Mouse (Mus musculus) CD4-positive, CD25-positive, alpha-beta regulatory T cell, adult 4 months (primary cell): Measurements from ENCODE around the gene Rogdi. TPM values are rescaled to one million over a fixed set of nuclear protein-coding genes. Genes with fewer than 3 reads are reported as not detected.

Experiments used
- ATAC-seq: one replicate; pipeline ENCODE4 v1.8.0; 2017
- polyA plus RNA-seq, 2 experiments: library from polyadenylated mRNA; unstranded; fragments of 100-300 nt; shearing (Covaris generic); gene quantifications; one replicate each; pipeline ENCODE4 v1.2.1; 2017

The Rogdi gene
- polyA plus RNA-seq, 2 experiments from 2014 or later, result 19.8 to 35.0 TPM

DNA sequence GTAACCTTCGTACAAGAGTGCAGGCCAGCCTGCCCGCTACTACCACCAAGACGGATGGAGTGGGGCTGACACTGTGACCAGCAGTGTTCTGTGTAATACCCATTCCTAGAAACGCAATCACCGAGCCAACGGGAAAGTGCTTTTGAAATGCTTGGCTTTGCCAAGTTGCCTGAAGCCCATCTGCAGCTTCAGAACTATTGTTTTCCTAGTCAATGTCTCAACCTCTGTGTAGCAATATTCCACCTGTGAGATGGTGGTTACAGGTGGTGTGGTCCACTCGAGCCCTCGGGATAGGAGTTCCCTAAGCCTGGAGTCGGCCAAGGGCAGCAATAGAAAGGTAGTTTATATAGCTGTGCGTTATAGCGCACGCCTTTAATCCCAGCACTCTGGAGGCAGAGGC lies 28.6 kb downstream of the Rogdi start:
- no peak for ATAC-seq

DNA sequence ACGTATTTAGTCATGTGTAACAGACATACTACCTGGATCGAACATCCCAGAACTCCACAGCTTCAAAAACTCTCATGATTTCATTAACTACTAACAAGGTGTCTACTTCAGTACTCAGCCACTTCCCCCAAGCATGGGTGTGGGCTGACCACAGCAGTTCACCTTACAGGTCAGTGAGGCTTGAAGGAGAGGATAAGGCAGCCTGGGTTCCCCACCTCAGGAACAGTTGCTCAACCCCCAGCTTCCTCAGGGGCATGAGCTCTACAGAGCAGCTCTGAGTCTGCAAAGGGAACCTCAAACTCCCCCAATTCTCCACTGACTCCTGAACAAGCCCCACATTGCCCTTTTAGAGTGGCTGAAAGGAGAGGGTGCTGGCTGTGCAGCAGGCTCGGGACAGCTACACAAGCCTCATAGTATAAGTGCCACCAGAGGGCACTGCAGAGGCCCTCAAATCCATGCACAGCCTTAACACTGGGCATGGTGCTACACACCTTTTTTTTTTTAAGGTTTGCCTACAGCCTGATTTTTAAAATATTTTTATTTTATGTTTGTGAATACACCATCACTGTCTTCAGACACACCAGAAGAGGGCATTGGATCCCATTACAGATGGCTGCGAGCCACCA lies 33.5 kb downstream of the Rogdi start:
- peak; percentile 58 for ATAC-seq

DNA sequence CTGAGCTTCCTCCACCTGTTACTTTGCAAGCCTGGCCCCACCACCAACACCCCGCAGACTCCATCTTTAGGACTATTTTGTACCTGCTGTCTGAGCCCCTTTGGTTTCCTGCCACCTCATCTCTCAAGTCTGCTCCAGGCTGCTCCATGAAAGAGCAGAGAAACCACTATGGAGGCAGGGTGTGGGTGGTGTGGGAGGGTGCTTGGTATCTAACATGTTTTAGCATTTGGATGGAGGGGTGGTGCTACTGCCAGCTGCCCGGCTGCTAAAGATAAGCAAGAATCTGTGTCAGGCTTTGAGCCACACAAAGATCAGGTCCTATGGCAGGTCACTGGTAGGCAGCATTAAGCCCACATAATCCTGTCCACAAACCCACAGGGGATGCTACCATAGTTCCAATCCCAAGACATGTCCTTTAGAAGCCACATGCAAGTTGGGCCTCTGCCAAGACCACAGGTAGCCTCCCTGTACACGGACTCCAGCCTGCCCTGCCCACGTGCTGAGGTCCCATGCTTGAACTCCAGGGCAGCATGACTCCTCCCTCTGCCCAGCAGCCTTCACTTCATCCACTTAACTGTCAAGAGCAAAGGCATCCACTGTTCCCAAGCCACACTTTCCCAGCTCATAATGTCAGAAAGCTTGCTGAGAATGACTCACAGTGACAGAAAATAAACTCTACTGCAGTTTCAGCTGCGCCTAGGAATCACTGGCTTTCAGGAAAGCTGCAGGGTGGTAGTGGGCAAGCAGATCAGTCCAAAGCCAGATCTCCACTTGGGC lies 34.9 kb downstream of the Rogdi start:
- no peak for ATAC-seq

DNA sequence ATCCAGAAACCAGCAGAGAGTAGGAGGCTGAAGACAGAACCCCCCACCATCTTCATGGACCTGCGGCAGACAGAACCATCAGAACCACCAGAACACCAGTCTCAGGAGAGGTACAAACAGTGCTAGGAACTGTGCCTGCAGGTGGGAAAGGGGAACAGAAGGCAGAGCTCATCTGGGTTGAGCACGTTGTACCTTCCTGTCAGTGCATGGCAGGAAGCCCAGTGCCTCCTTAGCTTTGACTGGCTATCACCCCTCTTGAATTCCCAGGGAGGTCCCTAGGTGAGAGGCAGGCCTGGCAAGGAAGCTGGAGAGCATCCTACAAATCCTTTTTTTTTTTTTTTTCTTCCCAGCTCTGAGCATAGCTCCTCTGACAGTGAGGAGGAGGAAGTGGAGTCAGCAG lies 37.2 kb downstream of the Rogdi start:
- no peak for ATAC-seq

DNA sequence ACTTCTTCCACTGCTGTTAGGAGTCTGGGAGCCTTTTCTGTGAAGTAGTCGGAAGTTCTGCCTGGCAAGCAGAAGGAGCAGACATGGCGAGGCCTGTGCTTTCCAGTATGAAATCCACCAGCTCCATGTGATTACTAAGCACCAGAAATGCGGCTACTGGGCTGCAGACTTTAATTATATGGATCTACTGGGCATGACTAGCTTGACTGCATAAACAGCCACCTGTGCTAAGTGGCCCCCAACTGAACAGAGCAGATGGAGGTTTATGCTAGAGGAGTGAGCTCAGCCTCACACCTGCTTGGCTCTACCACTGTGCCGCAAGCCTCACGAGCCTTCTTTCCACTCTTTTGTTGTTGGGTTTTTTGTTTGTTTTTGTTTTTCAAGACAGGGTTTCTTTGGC lies 38.8 kb downstream of the Rogdi start:
- no peak for ATAC-seq

DNA sequence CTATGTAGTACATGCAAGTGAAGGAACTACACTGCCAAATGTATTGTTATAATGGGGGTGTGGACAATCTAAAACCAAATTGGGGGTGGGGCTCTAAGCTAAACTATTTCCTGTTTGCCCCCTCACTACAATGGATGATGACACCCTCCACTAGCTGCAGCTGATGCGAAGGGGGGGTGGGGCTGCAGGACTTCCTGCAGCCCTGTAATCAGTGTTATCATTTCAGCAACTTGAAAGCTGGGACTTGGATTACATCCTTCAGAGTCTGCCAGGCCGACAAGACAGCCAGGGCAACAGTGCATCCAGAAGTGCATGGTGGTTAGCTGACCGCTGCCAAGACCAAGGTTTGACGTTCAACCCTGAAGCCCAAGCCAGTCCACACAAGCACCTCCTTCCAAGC lies 41.7 kb downstream of the Rogdi start:
- peak; percentile 32 for ATAC-seq

DNA sequence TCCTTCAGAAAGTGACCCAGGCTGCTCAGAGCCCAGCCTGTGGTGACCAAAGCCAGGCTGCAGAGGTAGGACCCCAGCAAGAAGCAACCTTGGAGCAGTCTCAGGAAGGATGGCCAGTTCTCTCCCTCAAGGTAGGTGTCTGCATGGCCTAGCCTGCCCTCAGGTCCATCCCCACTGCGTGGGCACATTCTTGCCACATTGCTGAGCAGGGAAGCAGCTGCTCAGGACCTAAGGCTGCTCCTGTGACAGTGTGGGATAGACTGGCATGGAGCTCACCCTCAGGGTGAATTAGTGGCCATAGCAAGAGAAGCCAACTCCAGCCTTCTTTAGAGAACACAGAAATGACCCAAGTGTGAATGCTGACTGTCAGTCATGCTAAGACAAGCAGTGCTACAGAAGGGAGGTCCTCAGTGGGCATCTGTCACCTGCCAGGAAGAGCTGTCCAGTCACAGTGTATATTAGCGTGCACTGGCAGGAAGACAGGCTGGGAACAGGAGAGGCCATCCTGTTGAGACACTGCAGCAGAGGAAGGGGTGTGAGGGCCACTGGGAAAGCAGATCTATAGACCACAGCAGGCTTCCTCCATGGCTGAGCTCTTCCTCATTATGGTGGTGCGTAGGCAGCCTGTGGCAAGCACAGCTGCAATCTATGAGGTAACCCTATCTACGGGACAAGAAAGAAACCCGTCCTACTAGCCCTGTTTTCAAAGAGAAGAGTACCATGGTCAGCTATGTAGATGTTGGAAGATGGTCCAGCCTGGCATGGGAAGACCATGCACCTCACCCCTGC lies 44.1 kb downstream of the Rogdi start:
- ATAC-seq, result no peak

DNA sequence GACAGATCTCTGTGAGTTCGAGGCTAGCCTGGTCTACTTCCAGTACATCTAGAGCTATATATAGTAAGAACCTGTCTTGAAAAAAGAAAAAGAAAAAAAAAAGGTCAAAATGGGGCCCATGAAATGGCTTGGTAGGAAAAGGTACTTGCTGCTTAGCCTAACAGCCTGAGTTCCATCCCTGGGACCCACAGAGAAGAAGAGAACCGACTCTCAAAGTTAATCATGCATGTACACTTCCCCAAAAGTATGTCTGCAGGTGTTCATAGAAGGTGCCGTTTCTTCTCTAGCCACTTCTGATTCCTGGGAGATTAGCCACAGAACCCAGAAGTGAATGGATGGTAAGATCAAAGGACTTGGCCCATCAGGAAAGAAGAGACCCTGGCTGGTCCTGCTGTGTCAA lies 44.9 kb downstream of the Rogdi start:
- no peak for ATAC-seq

DNA sequence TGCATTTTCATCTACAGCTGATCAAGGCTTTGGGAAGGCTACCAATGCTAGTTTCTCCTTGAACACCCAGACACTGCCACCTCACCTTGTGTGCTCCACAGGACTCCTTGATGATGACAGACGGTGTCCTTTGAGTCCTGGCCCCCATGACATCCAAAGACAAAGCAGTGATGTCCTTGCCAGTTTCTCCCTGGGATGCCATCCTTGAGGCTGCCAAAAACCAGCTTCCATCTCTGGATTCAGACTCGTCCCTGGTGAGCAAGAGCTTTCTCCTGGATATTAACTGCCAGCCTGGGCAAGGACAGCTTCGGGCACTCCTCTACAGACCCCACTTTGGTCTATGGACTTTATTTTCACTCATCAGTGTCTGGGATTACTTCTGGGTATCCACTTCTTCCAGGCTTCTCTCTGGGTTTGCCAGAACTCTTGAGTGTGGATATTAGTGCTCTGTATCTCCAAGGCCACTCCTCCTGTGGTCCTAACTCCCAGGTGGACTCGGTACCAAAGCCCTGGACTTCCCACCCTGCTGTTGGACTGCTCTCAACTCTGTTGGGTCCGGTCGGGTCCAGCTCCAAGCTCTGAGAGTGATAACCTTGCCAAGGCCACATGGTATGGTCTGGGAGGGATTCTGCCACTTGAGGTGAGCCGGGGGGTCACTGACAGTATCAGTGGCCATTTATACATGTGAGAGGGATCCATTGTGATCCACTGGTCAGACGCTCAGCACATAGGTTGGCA lies 47.8 kb downstream of the Rogdi start:
- ATAC-seq, result no peak

DNA sequence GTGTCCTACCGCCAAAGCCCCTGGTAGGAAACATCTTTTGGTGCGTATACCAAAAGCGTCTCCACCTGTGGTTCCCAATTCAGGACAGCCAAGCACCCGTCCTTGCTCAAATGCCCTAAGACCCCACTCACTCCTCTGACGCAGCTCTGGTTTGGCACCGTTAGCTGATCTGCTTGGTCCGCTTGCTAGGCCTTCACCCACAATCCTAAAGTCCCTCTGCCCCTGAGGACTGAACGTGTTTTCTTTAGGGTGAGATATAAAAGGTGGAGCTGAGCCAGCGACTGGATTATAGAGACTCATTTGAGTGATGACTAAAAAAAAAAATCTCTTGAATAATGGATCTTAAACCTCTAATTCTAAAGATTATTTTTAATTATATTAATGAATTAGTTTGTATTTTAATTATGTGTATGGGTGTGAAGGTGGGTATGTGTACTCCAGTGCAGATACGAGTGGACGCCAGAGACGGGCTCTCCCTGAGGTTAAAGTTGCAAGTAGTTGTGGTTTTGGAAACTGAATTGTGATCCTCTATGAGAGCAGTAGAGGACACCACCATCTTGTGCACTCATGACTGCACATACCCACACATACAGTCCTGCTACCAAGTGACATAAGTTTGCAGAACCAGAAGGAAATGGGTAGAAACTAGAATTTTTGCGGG lies 48.5 kb downstream of the Rogdi start:
- peak; percentile 20 for ATAC-seq

DNA sequence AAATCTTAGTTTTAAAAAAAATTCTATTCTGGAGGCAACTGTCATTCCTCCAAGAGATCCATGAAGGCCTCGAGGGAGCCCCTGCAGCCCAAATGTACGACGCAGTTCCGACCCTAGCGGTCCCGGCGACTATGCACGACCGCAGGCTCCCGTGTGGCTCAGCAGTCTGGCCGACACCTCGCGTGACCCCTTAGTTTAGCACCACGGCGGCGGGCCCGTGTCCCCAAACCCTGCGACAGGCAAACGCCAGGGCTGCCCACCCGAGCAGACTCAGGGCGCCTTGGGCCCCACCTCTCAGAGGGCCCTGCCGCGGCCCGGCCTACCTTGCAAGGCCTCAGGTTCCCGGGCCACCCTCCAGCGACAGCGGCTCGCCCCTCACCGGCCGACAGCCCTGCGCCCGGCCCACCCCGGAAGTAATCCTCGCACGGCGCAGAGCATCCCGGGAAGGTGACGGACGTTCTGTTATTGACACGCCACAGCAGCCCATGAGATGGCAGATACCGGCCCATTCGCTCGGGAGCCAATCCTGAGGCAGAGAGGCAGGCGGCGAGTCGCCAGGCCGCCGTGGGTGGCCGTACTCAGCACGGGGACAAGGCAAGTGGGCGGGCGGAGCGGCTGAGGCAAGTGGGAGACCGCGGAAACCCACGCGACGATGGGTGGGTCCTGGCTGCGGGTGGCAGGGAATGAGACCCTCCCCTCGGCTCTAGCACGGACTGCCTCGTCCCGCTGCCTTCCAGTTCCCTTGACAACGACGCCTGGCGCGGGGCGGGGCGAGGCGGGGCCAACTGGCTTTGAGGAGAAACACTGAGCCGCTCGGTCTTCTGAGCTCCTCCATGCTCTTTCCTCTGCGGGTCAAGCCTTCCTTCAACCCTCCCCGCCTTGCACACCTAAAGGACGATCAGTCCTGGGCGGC lies 49.3 kb downstream of the Rogdi start, which contains the start of gene Anks3:
TSS of gene Anks3 (minus strand) at position 409 of the 913 bp plus-strand sequence.
- peak; percentile 94 for ATAC-seq

DNA sequence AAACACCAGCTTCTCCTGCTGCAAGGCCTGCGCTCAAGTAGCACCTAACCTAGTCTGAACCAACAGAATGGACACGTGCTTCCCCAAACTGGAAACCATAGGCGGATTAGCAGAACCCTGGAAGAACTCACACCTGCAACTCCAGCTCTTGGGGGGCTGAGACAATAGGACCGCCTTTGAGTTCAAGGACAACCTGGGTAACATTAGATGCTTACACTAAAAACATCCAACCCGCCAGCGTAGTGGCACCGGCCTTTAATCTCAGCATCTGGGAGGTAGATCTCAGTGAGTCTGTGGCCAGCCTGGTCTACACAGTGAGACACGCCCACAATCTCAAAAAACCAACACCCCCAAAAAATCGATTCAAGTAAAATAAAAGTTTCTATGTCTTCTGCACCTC lies 50.0 kb downstream of the Rogdi start:
- no peak for ATAC-seq

DNA sequence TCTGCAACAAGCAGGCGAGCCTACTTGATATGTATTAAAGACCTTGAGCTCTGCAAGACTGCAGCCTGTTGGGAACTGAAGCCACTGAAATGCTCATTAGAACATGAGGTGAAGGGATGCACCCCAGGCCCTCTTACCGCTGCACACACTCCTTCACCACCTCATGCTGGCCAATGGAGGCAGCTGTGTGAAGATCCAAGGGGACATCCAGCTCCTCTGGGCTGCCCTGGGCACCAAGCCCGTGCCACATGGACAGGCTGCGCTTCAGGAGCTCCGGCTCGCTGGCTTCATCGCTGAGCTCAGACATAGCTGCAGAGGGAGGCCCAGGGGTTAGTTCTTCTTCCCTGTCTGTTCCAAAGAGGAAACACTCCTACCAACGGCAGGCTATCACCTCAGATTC lies 53.1 kb downstream of the Rogdi start:
- no peak for ATAC-seq

Other genes starting within 250 kb of the Rogdi start
- gene Cdip1, start 223.3 kb downstream of the Rogdi start, polyA plus RNA-seq, result 10 to 100 TPM; 32.8 to 56.2 TPM
- gene 4930562C15Rik, start 178.1 kb downstream of the Rogdi start, polyA plus RNA-seq, result 1 to 10 TPM in 1 of 2 experiments, under 1 TPM in 1; 0.68 to 1.3 TPM
- gene Ubald1, start 133.2 kb downstream of the Rogdi start, polyA plus RNA-seq, result 10 to 100 TPM; 19.3 to 21.6 TPM
- gene Mgrn1, start 127.3 kb downstream of the Rogdi start, polyA plus RNA-seq, result 10 to 100 TPM; 35.2 to 58.5 TPM
- gene Nudt16l1, start 74.8 kb downstream of the Rogdi start, polyA plus RNA-seq, result 100 to 1,000 TPM in 1 of 2 experiments, 10 to 100 TPM in 1; 92.1 to 106 TPM
- 10 to 100 TPM; 41.4 to 64.3 TPM for gene Anks3, start 49.3 kb downstream of the Rogdi start, polyA plus RNA-seq
- not detected for gene Sept12, start 15.7 kb downstream of the Rogdi start, polyA plus RNA-seq
- not detected for gene Smim22, start 6.3 kb downstream of the Rogdi start, polyA plus RNA-seq
- gene Glyr1, start 36.3 kb upstream of the Rogdi start, polyA plus RNA-seq, result 100 to 1,000 TPM in 1 of 2 experiments, 10 to 100 TPM in 1; 79.0 to 130 TPM
- gene Ubn1, start 36.5 kb upstream of the Rogdi start, polyA plus RNA-seq, result 10 to 100 TPM; 36.8 to 48.4 TPM
- under 1 TPM; 0.11 to 0.23 TPM for gene Ppl, start 118.9 kb upstream of the Rogdi start, polyA plus RNA-seq
- gene Sec14l5, start 133.6 kb upstream of the Rogdi start, polyA plus RNA-seq, result not detected
- 10 to 100 TPM; 15.5 to 21.6 TPM for gene Nagpa, start 190.5 kb upstream of the Rogdi start, polyA plus RNA-seq
- not detected for gene AU021092, start 208.7 kb upstream of the Rogdi start, polyA plus RNA-seq
- gene Alg1, start 220.1 kb upstream of the Rogdi start, polyA plus RNA-seq, result 10 to 100 TPM; 22.1 to 31.7 TPM
- 10 to 100 TPM; 49.3 to 58.5 TPM for gene Eef2kmt, start 242.4 kb upstream of the Rogdi start, polyA plus RNA-seq